Mouse (Mus musculus) lung, postnatal 10 days (tissue): ENCODE measurements around the gene C2.
"Not testable (repeated sequence)": the region's sequence is repeated elsewhere in the genome, so short reads cannot be mapped to it uniquely, and the experiment has no call there.

Source experiments
- DNase-seq: peaks from one replicate; pipeline ENCODE4 v3.0.0; 2021

C2 gene

DNA sequence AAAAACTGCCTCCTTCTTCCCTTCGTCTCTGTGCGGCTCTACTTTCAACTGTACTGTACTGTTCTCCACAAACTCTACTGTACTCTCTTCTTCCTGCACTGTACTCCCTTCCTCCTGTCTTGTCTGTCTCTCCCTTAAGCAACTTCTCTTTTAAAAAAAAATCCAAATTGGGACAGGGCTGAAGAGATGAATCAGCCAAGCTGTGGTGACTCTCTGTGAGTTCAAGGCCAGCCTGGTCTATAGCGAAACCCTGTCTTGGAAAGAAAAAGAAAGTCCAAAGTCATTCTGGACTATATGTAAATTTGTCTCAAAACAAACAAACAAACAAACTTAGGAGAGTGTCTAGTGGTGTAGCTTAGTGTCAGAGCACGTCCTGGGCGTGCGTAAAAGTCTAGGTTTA, 23.7 kb downstream of the C2 start:
- DNase-seq = no peak

DNA sequence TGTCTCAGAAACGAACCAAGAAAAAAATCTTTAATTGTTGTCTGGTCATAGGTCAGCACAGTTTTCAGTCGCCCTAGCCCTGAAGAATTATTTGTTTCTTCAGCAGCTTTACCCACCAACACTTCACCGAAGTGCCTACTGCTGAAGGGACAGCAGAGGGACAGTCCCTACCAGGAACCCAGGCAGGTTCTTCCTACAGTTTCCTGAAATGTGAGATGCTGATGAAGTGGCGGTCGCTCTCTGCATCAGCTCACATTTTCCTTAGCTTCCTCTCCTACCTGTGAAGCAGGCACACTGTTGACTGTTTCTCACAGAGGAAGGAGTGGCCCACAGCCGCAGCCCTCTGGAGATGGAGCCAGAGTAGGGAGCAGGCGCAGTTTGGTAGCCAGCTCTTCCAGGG, 32.1 kb downstream of the C2 start:
- no peak for DNase-seq

DNA sequence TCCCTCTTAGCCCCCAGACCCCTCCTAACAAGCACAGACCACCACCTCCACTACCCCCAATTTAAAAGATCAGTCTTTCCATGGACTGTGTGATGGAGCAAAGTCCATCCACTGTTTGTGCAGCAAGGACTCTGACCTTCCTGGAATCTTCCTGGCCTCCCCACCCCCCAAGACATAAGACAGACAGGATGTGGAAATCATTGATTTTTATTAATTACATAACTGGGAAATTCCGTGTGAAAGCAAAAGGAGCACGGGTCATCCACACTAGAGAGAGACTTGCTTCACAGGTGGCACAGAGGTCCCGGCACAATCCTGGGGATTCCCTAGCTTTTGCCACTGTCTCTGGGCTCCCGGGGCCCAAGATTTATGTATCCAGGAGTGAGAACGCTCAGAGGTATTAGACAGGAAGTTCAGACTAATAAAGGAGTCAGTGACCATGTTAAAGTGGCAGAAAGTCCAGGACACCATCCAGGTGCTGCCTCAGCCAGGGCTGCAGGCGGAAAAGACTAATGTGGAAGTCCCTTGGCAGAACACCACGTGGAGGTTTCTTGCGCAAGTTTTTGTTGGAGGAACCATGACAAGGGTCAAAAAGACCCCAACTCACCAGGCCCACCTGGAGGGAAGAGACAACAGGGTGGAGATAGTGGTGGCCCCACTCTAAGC, 35.5 kb downstream of the C2 start, which contains the start of gene Cfb:
Gene Cfb (minus strand): TSS at position 103 of the 666 bp plus-strand sequence.
- no peak for DNase-seq

DNA sequence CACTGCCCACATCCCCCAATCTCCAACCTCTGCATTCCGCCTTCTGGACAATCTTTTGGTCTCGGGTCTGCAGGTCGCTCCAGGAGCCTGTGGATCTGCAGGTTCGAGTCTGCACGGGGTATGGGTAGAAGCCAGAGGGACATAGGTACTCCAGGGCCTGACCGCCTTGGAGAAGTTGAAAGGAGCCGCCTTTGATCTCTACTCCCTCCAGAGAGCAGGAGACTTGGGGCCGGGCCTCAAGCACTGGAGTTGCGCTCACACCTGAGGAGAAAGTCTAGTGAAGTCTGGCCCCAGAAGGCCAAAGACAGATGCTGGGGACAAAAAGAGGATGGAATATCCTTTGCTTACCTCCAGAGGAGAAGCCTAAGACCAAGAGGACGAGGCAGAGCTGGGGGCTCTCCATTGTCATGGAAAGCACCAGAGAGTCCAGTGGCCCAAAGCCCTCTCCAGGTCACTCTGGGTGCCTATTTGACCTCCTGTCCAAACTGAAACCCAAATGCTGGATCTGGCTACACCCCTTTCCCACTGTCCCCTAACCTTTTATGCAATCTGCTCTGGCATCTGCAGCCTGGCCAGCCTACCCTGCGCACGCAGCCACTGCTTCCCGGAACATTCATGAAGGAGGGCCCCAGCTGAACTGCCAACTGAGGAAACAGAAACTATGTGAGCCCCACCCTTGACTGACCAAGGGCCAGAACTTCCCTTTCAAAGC, 36.2 kb downstream of the C2 start:
- peak; percentile 34 for DNase-seq

DNA sequence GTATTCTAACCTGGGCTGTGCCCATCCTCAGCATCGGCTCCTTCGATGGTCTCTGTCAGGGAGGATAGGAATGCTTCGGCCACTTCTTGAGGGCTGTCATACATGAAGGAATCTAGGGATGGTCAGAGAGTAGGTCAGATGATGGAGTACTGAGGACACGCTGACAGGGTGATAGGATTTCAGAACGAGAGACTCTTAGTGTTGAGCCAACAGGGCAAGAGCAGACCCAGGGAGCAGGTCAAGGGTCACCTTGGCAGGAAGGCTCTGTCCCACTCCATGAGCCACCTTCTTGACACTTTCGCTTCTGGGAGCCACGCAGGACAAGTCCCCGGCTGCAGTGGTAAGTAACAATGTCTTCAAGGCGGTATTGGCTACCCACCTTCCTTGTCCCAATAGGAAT, 37.6 kb downstream of the C2 start:
- DNase-seq = no peak

DNA sequence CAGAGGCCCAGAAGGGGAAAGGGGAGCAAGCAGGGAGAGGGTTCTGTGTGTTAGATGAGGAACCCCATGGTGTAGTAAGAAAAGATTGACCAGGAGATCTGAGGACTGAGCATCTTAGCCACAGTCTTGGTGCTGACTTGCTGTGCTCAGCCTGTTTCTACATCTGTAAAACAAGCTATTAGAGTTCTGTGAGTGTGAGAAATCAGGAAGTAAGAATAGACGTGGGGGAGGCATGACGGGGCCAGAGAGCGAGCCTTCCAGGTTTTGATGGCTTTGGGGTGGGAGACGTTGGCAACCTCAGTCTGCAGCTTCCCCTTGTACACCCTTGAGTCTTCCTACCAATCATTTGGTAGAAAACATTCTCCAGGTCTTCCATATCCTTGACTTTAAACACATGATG, 39.4 kb downstream of the C2 start:
- DNase-seq = no peak

DNA sequence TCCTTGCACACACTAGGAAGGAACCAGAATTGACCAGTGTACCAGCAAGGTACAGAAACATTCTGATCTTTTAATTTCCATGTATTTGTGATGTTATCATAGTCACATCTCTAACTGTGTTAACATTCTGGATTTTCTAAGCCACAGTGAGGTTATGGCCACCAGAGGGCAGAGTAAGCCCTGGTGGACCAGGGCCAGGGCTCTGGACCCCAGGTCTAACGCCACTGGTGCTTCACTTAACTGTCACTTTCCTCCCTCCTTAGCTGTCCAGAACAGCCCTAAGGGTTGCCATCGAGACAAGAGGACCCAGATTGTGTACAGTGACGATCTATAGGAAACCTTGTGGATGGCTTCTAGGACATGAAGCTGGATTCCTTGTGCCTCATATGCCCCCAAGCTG, 42.2 kb downstream of the C2 start:
- DNase-seq = peak; percentile 63

DNA sequence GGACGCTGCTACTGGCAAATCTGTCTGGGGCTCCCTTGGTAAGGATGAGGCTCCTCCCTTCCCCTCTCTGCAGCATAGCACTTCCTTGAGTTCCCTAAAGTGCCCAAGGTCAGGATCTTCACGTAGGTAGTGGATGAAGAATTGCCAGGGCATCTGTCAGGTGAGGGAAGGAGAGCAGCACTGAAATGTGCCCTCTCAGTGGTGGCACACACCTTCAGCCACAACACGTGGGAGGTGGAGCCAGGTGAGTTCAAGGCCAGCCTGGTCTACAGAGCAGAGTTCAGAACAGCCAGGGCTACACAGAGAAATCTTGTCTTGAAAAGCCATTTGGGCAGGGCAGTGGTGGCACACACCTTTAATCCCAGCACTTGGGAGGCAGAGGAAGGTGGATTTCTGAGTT, 43.3 kb downstream of the C2 start:
- DNase-seq = no peak

DNA sequence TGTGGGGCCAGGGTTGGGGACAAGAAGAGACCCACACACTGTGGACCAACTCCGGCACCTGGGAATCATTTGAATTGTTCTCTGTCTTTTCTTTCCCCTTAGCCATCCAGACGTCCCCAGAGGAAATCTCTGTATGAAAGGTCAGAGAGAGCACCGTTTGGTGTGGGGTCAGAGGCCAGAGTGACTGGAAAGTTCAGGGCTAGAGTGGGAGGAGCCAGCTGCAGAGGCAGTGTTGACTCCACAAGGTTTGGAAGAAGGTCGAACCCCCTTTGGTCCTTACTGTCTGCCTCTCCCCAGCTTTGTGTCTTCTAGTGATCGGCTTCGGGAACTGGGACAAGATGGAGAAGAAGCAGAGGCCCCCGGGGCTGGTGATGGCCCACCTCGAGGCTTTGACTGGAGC, 44.6 kb downstream of the C2 start:
- DNase-seq = no peak

DNA sequence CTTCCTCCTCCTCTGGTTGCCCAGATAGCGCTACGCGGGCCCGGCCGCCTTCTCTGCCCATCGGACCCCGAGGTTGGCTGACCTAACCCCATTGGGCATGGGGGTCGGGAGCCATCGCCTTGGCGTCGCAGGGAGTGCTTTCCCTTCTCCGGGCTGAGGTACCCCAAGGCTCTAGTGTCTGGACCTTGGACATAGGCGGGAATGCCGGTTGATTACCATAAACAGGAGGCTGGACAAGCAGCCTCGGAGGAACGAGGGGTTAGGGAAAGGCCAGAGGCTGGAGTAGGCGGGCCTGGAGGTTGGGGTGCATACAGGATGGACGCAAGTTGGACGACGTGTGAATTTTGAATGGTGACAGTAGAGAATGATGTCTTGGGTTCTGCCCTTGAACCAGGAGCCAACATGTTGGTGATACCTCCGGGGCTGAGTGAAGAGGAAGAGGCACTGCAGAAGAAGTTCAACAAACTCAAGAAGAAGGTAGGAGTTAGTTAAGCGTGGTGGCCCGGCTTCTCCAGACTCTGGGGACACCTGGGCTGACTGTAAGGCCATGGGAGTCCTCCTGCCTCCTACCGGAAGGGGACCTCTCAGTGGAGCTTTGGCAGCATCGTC, 47.4 kb downstream of the C2 start:
- no peak for DNase-seq

DNA sequence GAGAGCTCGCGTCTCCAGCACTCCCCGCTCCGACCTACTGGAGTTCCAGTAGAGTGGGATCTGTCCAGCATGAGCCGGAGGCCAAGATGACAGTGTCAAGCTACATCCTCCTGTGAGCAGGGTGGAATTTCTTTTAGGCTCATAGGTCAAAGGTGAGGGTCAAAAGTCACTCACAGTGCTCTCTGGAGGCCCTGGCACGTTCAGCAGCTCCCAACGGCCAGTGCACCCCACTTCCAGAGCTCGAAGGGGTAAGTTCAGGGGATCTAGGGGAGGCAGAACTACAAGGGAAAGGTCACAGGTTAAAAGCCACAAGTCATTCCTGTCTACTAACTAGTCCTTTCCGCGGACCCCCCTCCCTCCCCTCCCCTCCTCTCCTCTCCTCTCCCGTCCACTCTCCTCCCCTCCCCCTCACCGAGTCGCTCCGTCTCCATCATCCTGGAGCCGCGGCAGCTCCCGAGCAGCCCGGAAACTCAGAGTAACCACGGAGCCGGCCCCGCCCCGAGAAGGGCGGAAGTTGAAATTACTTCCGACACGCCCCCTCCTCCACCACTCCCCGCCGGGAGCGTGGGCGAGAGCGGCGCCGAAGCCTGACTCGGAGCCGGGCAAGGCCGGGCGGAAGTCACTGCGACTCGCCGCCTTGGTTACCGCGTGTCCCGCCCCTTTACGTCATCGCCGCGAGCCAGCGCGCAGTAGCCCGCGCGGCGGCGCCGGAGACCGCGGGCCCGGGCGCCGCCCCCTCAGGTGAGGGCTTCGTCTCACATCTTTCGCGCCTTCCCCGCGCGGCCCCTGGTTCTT, 48.1 kb downstream of the C2 start, which contains the start of the genes Skiv2l and Nelfe:
Gene Skiv2l (minus strand): TSS at position 489 of the 795 bp plus-strand sequence.
Gene Nelfe (plus strand): TSS at position 670 of the 795 bp plus-strand sequence.
- peak; percentile 99 for DNase-seq

DNA sequence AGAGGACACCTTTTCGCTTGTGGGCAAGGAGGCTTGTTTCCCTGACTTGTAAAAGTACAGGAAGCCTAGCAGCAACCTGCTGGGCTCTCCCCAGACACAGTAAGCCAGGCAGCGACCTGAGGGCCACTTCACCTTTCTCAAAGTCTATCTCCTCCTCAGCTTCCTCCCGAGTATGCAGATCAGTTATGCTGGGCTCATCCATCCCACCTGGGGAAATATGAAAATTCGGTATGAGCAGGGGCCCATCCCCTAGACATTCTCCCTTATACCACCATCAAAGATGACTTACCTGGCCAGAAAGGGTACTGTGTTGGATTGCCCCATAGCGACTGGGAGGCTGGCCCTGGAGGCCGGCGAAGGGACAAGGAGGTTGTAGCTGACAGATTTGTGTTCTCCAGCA, 50.5 kb downstream of the C2 start:
- DNase-seq = no peak

DNA sequence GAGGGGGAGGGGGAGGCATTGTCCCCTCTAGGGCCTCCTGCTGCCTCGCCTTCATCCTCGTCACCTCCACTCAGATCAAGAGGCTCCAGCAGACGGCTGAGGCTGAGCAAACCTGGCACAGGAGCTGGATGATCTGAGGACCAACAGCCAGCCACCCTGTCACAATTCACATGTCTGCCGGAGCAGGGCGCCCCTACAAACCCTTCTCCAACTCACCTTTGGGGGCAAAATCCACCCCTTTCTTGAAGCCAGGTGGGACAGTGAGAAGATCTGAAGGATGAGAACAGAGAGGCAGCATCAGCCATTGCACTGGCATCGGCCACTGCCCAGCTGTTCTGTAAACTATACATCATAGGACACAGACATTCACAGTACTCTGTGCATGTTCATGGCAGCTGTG, 50.9 kb downstream of the C2 start:
- DNase-seq = no peak

DNA sequence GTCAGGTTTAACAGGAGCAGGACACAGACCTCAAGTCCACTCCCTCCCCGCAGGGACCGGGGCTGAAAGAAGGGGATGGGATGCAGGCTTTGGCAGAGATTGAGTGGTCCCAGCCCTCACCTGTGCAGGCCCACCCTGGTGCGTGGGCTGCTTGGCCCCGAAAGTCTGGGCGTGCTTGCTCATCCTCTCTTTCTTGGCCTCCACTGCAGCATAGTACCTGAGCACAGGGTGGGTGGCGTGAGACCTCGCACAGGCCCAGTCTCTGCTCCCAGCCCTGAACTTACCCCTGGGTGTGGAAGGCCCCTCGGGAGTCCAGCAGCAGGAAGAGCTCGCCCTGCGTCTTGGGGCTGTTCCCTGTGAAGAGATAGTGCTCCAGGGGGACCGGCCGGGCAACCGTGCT, 53.2 kb downstream of the C2 start:
- DNase-seq = no peak

DNA sequence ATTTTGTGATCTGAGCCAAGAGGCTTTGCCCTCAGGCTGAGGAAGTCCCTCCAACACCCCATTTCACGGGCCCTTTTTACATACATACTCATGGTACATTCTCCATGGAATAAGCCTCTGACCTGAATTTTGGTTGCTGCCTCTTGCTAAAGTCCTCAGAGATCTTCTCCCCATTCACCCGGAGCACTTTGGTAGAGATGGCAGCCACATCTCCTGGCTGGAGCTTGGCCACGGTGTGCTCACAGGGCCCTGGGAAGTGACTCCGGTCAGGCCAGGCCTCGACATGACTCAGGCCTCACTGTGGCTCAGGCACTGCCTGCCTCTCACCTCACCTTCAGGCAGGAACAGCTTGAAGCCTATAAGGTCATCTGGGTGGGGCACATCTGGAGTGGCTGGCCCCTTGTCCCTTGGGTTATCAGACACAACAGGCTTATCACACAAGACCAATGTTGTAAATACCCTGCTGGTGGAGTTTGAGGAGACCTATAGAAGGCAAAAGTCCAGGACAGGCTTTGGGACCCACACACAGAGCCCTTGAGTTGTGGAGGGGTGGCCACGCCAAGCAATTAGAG, 57.2 kb downstream of the C2 start:
- DNase-seq = no peak

DNA sequence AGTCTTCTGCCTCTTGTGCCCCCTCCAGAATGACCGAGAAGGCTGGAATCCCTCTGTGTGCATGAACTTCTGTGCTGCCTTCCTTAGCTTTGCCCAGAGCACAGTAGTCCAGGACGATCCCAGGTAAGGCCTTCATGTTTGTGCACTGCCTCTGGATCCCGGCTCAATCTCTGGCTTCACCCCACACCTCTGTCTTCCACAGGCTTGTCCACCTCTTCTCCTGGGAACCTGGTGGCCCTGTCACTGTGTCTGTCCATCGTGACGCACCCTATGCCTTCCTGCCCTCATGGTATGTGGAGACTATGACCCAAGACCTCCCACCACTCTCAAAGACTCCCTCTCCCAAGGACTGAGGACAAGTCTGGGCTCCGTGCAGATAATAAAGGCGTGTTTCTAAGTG, 59.3 kb downstream of the C2 start:
- no peak for DNase-seq

DNA sequence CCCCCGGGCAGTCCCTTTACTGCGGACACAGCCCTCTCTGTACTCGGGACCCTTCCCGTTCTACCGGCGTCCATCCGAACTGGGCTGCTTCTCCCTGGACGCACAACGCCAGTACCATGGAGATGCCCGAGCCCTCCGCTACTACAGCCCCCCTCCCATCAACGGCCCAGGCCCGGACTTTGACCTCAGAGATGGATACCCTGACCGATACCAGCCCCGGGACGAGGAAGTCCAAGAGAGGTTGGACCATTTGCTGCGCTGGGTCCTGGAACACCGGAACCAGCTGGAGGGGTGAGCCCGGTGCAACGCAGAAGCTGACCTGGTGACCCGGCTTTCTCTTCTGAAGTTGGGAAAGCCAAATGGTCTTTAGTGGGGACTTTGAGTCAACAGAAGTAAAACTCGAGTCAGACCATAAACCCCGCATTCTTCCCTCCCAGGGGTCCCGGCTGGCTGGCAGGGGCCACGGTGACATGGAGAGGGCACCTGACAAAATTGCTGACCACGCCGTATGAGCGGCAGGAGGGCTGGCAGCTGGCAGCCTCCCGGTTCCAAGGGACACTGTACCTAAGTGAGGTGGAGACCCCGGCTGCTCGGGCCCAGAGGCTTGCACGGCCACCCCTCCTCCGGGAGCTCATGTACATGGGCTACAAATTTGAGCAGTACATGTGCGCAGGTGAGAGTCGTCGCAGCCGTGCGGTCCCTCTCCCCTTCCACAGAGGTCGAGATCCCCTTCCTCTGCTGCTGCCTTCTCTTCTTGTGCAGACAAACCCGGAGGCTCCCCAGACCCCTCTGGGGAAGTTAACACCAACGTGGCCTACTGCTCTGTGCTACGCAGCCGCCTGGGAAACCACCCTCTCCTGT, 60.4 kb downstream of the C2 start:
- no peak for DNase-seq

DNA sequence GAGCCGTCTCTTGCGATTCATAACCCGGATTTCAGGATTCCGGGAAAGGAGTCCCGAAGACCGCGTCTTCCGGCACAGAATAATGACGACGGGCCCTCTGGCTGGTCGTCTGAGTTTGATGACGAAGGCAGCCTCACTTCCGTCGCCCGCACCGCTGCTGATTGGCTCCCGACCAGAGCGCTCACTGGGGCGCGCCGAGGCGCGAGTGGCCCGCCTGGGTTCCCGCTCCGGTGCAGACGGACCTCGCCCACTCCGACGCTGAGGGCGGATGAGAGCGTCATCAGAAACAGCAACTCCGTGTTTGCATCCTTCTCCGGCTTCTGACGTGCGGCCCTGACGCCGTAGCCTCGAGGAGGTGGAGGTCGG, 61.2 kb downstream of the C2 start, which contains the start of the genes Stk19 and Dxo:
Gene Stk19 (minus strand): TSS at position 90 of the 366 bp plus-strand sequence.
Gene Dxo (plus strand): TSS at position 164 of the 366 bp plus-strand sequence.
- DNase-seq = peak; percentile 97

DNA sequence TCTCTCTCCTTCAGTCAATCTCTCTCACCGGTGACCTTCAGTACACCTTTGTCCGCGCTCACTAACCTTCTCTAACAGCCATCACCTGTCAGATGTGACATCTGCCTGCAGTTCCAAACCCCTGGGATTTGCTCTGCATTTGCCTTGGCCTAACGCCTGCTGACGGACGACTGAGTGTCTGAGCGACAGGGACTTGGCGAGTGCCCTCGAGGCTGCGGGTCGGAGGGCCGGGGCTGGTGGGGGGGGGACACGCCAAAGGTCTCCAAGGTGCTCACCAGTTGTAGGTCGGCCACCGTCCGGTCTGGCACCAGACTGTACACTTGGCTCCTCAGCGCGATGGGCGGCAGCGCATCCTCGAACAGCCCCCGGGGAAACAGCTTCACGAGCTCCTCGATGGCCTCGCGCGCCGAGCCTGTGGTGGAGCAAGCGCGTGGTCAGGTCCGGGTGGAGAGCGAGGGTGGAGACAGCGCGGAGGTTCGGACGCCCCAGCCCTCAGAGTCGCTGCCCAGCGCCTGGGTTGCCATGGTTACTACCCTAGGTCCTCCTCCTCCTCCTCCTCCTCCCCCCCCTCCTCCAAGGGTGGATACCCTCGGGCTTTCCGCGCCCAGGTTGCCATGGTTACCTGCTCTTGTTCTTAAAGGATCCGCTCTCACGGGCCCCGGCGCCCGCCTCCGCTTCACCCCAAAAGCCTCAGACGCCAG, 61.8 kb downstream of the C2 start:
- no peak for DNase-seq

DNA sequence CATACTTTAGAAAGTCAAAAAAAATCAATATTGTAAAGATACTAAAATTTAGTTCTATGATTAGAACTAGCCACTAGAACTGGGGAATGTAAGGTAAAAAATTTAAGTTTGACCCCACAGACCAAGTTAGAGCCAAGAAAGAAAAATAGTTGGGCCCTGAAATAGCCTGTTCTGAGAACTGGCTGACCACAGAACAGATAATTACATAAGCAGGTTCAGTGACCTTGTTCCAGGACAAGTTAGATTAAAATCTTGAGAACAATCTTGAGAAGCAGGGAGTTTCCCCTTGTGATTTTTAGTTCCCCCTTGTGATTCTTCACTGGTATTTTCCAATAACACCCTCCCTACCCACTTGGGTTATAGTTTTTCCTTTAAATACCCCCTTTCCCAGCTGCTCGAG, 67.3 kb downstream of the C2 start:
- not testable (repeated sequence) for DNase-seq

DNA sequence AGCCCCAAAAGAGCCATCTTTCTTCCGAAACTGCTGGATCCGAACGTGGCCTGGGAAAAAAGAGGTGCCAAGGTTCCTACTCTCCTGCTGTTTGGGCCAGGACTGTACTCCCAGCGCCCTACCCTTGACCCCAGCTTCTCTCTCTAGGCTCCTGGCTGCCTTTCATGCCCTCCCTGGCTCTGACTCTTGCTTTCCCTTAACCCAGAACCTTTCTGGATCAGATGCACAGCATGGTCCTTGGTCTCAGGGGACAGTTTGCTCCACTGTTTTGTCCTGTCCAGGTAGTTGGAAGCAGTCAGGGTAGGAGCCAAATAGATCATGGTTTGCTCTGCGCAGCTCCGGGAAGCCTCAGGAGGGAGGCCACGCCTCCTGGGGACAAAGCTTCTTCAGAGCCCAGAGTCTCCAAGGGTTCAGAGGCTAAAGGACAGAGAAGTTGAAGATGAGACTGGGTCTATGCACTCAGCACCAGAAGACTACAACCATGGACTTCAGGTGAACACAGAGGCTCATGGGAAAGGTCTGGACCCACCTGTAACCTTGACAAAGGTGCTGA, 83.2 kb downstream of the C2 start:
- DNase-seq = no peak
